Mouse (Mus musculus): ENCODE measurements around the gene Tbp. TPM values are rescaled to one million over a fixed set of nuclear protein-coding genes. Genes with fewer than 3 reads are reported as not detected.

Gene Tbp
- total and polyA plus RNA-seq, 2 experiments from 2014 or later: 16.5 to 22.5 TPM

DNA sequence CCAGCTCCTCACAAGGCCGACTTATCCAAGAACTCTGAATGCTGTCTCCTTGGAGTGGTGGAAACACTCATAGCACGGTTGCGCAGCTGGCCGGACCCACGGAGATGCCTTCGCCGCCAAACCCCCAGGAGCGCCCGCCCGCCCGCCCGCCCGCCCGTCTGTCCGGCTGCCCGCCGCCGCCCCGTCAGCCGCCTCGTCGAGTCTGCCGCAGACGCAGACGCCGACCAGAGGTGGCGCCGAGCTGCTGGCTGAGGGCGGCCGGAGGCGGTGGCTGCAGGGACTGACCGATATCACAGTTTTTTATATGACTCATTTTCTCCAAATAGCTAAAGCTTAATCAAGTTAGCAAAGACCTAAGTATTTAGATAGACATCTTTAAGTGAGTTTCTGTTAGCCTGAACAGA, 77.6 kb downstream of the Tbp start:
- TF ChIP-seq CTCF (IDR thresholded peaks at IDR 0.05; ENCODE audit: low read depth) (peak; percentile 29; the same call in 1 of the 2 replicates), EP300 (IDR thresholded peaks at IDR 0.05; ENCODE audit: low read depth) (no peak)
- H3K27ac ChIP-seq (ENCODE audit: low read depth): no peak overlapping the region
- no peak overlapping the region for H3K9ac ChIP-seq (replicated peaks; ENCODE audit: low read depth, low read length)
- under 1% methylated on average over 32 of the region's 32 CpGs for WGBS
- peak overlapping the region; percentile 55 for H3K4me2 ChIP-seq (ENCODE audit: low read depth, low read length)
- ATAC-seq (ENCODE audit: insufficient read depth, low read depth) (no peak), DNase-seq (ENCODE audit: low spot score) (peak; percentile 30)
- H3K4me3 ChIP-seq (ENCODE audit: low read depth, low read length): peak overlapping the region; percentile 31
- no peaks in the 10 kb centered on the region for H3K4me1 ChIP-seq (ENCODE audit: control insufficient read depth, insufficient read depth)
- no peaks in the 10 kb centered on the region for H3K9me3 ChIP-seq (replicated peaks; ENCODE audit: control insufficient read depth, low read length)
- H3K27me3 ChIP-seq (ENCODE audit: control insufficient read depth, insufficient read depth, low read length): no peaks in the 10 kb centered on the region
- no peaks in the 10 kb centered on the region for H3K36me3 ChIP-seq (replicated peaks; ENCODE audit: control insufficient read depth, insufficient read depth, low read length)

Other genes starting within 250 kb of the Tbp start
- 3.7 and 18.9 TPM in 2 replicates for gene Dll1, start 123.0 kb upstream of the Tbp start, total RNA-seq (2014; rRNA removed; ENCODE audit: low replicate concordance)
- 3.0 and 3.5 TPM in 2 replicates for gene Dll1, start 123.0 kb upstream of the Tbp start, polyA plus RNA-seq (2015; fragmentation: Nextera tagmentation; extraction: Ambion mirVana)
- gene Fam120b, start 103.7 kb upstream of the Tbp start, total RNA-seq (2014; rRNA removed; ENCODE audit: low replicate concordance): 10.5 and 15.5 TPM in 2 replicates
- 10.9 and 12.2 TPM in 2 replicates for gene Fam120b, start 103.7 kb upstream of the Tbp start, polyA plus RNA-seq (2015; fragmentation: Nextera tagmentation; extraction: Ambion mirVana)
- 91.4 and 112 TPM in 2 replicates for gene Psmb1, start 137 bp upstream of the Tbp start, total RNA-seq (2014; rRNA removed; ENCODE audit: low replicate concordance)
- 228 and 230 TPM in 2 replicates for gene Psmb1, start 137 bp upstream of the Tbp start, polyA plus RNA-seq (2015; fragmentation: Nextera tagmentation; extraction: Ambion mirVana)
- 42.7 and 72.9 TPM in 2 replicates for gene Pdcd2, start 27.4 kb downstream of the Tbp start, total RNA-seq (2014; rRNA removed; ENCODE audit: low replicate concordance)
- 28.5 and 29.6 TPM in 2 replicates for gene Pdcd2, start 27.4 kb downstream of the Tbp start, polyA plus RNA-seq (2015; fragmentation: Nextera tagmentation; extraction: Ambion mirVana)
- gene Prdm9, start 64.5 kb downstream of the Tbp start, total RNA-seq (2014; rRNA removed; ENCODE audit: low replicate concordance): 1.0 and 2.3 TPM in 2 replicates
- gene Prdm9, start 64.5 kb downstream of the Tbp start, polyA plus RNA-seq (2015; fragmentation: Nextera tagmentation; extraction: Ambion mirVana): 1.7 and 1.9 TPM in 2 replicates
- 8.7 and 15.3 TPM in 2 replicates for gene Chd1, start 205.1 kb downstream of the Tbp start, total RNA-seq (2014; rRNA removed; ENCODE audit: low replicate concordance)
- 8.8 and 9.7 TPM in 2 replicates for gene Chd1, start 205.1 kb downstream of the Tbp start, polyA plus RNA-seq (2015; fragmentation: Nextera tagmentation; extraction: Ambion mirVana)